Mouse (Mus musculus) embryonic facial prominence, embryonic 14.5 days (tissue): ENCODE data around the gene Olfr457. TPM values are rescaled to one million over a fixed set of nuclear protein-coding genes. Genes with fewer than 3 reads are reported as not detected.

Experiments used
- ATAC-seq: fragments of 200-750 bp; cut with Nextera tagmentation; 2 replicates; pipeline ENCODE4 v1.8.0; 2017; ENCODE audit warnings: low read depth, moderate number of reproducible peaks, moderate TSS enrichment
- DNase-seq: peaks from one replicate; pipeline ENCODE4 v3.0.0-alpha.2; 2015; ENCODE audit warnings: low spot score
- H3K27ac ChIP-seq: fragments of 300-500 bp; sonication (generic); replicated peaks from 2 replicates; pipeline ENCODE4 v1.5.1; 2014; ENCODE audit warnings: low read depth, mild to moderate bottlenecking, low read length, moderate library complexity
- H3K27me3 ChIP-seq: fragments of 300-500 bp; sonication (generic); replicated peaks from 2 replicates; pipeline ENCODE4 v1.6.1; 2014; ENCODE audit warnings: low read length; ENCODE audit not compliant: control insufficient read depth, insufficient read depth
- H3K36me3 ChIP-seq: fragments of 300-500 bp; sonication (generic); 2 replicates; pipeline ENCODE4 v1.6.1; 2014; ENCODE audit warnings: low read length, mixed read lengths; ENCODE audit not compliant: control insufficient read depth, insufficient read depth
- H3K4me1 ChIP-seq: fragments of 300-500 bp; sonication (generic); 2 replicates; pipeline ENCODE4 v1.6.1; 2014; ENCODE audit warnings: antibody characterized with exemption, low read length; ENCODE audit not compliant: control insufficient read depth, insufficient read depth
- H3K4me2 ChIP-seq: fragments of 300-500 bp; sonication (generic); 2 replicates; pipeline ENCODE4 v1.6.1; 2014; ENCODE audit warnings: low read depth, mild to moderate bottlenecking, low read length, moderate library complexity, mixed read lengths
- H3K4me3 ChIP-seq: fragments of 300-500 bp; sonication (generic); 2 replicates; pipeline ENCODE4 v1.5.1; 2014; ENCODE audit warnings: low read depth, mild to moderate bottlenecking, low read length
- H3K9ac ChIP-seq: fragments of 300-500 bp; sonication (generic); 2 replicates; pipeline ENCODE4 v1.6.1; 2014; ENCODE audit warnings: low read depth, mild to moderate bottlenecking, low read length, moderate library complexity, mixed read lengths
- H3K9me3 ChIP-seq: fragments of 300-500 bp; sonication (generic); 2 replicates; pipeline ENCODE4 v1.6.1; 2016; ENCODE audit warnings: low read length; ENCODE audit not compliant: control insufficient read depth
- WGBS: fragments of 180-500 bp; shearing (Covaris S2); extraction: QIAGEN DNeasy Blood & Tissue Kit; methylation state at CpG from one replicate; pipeline ENCODE4 v1.1.7; 2014; 5-methylcytosine and 5-hydroxymethylcytosine counted together
- polyA plus RNA-seq: library from polyadenylated mRNA; unstranded; fragments of >200 nt; fragmentation: Nextera tagmentation; extraction: Ambion mirVana; gene quantifications from 2 replicates; pipeline ENCODE4 v1.2.1, GENCODE M21; 2014

Olfr457 gene
- polyA plus RNA-seq, 1 experiment from 2014 or later = not detected

DNA sequence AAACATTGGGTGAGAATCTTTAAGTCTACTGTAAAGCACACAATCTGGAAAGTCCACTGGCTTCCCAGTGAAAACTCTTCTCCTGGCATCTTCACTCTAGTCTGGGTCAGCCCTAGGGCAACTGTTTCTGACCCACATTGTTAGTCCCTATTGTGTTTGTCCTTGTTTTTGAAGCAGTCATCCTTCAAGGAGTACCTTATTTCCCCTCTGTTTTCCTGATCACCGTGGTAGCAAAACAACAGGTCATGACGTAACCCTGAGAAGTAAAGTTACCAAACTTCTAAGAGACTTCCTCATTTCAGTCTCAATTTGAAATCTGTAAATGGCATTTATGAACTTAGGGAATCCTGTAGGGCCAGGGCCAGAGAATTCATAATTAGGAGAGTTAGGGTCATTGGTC lies 54.7 kb downstream of the Olfr457 start:
- 63% methylated on average over 2 of the region's 2 CpGs for WGBS
- Histone ChIP-seq H3K36me3 (no peaks in the 10 kb centered on the region), H3K4me2 (no peak overlapping the region), H3K4me1 (no peaks in the 10 kb centered on the region), H3K9me3 (no peaks in the 10 kb centered on the region), H3K9ac (no peak overlapping the region), H3K27ac (no peak overlapping the region), H3K27me3 (no peaks in the 10 kb centered on the region), H3K4me3 (no peak overlapping the region)
- ATAC-seq = no peak
- DNase-seq = no peak

DNA sequence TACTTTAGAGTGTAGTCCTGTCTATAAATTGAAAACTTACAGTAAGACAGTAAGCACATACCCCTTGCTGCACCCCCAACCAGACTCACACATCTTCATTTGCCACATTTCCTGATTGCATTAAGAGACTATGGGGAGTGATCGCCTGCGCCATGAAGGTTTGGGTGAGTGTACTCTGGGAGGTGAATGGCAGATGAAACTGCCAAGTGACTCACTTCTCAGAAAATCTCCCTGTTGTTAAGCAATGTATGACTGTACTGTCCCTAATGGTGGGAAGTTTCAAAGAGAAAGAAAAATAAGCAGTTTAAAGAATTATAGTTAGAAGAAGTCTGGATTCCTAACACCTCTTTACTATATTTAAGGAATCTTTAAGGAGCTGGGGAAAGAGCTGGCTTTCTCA lies 56.7 kb downstream of the Olfr457 start:
- Histone ChIP-seq H3K36me3 (no peaks in the 10 kb centered on the region), H3K9ac (no peak overlapping the region), H3K27me3 (no peaks in the 10 kb centered on the region), H3K27ac (no peak overlapping the region), H3K4me2 (no peak overlapping the region), H3K9me3 (no peaks in the 10 kb centered on the region), H3K4me1 (no peaks in the 10 kb centered on the region), H3K4me3 (no peak overlapping the region)
- DNase-seq (no peak), ATAC-seq (no peak)
- 83% methylated on average over 2 of the region's 2 CpGs for WGBS

Other genes with a start within 250 kb of the Olfr457 start
- gene Gstk1, start 230.4 kb downstream of the Olfr457 start, polyA plus RNA-seq = 15.8 and 18.6 TPM in 2 replicates
- 0.89 and 1.0 TPM in 2 replicates for gene Tmem139, start 214.4 kb downstream of the Olfr457 start, polyA plus RNA-seq
- gene Casp2, start 211.3 kb downstream of the Olfr457 start, polyA plus RNA-seq = 38.6 and 43.2 TPM in 2 replicates
- 0.66 and 0.92 TPM in 2 replicates for gene Clcn1, start 189.7 kb downstream of the Olfr457 start, polyA plus RNA-seq
- gene Fam131b, start 151.7 kb downstream of the Olfr457 start, polyA plus RNA-seq = 0.43 and 0.46 TPM in 2 replicates
- 155 and 156 TPM in 2 replicates for gene Zyx, start 126.7 kb downstream of the Olfr457 start, polyA plus RNA-seq
- 3.8 and 4.3 TPM in 2 replicates for gene Epha1, start 103.1 kb downstream of the Olfr457 start, polyA plus RNA-seq
- gene Tas2r143, start 76.1 kb downstream of the Olfr457 start, polyA plus RNA-seq = not detected in 2 replicates
- not detected in 2 replicates for gene Tas2r135, start 70.9 kb downstream of the Olfr457 start, polyA plus RNA-seq
- gene Tas2r126, start 41.8 kb downstream of the Olfr457 start, polyA plus RNA-seq = not detected in 2 replicates
- gene Olfr458, start 11.1 kb downstream of the Olfr457 start, polyA plus RNA-seq = not detected in 2 replicates
- 0.17 TPM in 1 of 2 replicates, not detected in the other for gene Olfr456, start 10.9 kb upstream of the Olfr457 start, polyA plus RNA-seq
- gene Olfr455, start 71.3 kb upstream of the Olfr457 start, polyA plus RNA-seq = not detected in 2 replicates
- not detected in 2 replicates for gene Tcaf3, start 121.4 kb upstream of the Olfr457 start, polyA plus RNA-seq
- 2.3 and 2.5 TPM in 2 replicates for gene Tcaf2, start 168.9 kb upstream of the Olfr457 start, polyA plus RNA-seq
- gene Tcaf1, start 233.8 kb upstream of the Olfr457 start, polyA plus RNA-seq = 78.5 and 78.6 TPM in 2 replicates